Mouse (Mus musculus): ENCODE data around the gene Olfr585. TPM values are rescaled to one million over a fixed set of nuclear protein-coding genes. Genes with fewer than 3 reads are reported as not detected.

Olfr585 gene
- not detected for polyA plus RNA-seq (2014; fragmentation: Illumina TruSeq; extraction: RNeasy Lipid Tissue Mini Kit (QIAGEN cat#74804); ENCODE audit: low read depth, low replicate concordance)

GRCm38 (mm10) chr7:103097420-103097819 lies at the start of gene Olfr585:
Gene Olfr585 (plus strand): TSS chr7:103097720.

GRCm38 (mm10) chr7:103051000-103051399 lies 46.5 kb upstream of the Olfr585 start, which contains the start of gene Olfr583:
Gene Olfr583 (plus strand): TSS chr7:103051300.

GRCm38 (mm10) chr7:103081585-103081984 lies 15.9 kb upstream of the Olfr585 start, which contains the start of gene Olfr584:
Gene Olfr584 (plus strand): TSS chr7:103081885.

GRCm38 (mm10) chr7:103125538-103125937 lies 28.0 kb downstream of the Olfr585 start, which contains the start of gene Olfr586:
Gene Olfr586 (minus strand): TSS chr7:103125638.

GRCm38 (mm10) chr7:103140579-103140978 lies 43.1 kb downstream of the Olfr585 start, which contains the start of gene Olfr588-ps1:
Gene Olfr588-ps1 (plus strand): TSS chr7:103140879.

Other genes with a start within 250 kb of the Olfr585 start
- not detected for gene Olfr566, start 239.0 kb upstream of the Olfr585 start, polyA plus RNA-seq (2014; fragmentation: Illumina TruSeq; extraction: RNeasy Lipid Tissue Mini Kit (QIAGEN cat#74804); ENCODE audit: low read depth, low replicate concordance)
- gene Olfr568, start 220.6 kb upstream of the Olfr585 start, polyA plus RNA-seq (2014; fragmentation: Illumina TruSeq; extraction: RNeasy Lipid Tissue Mini Kit (QIAGEN cat#74804); ENCODE audit: low read depth, low replicate concordance), result not detected
- gene Olfr569, start 206.8 kb upstream of the Olfr585 start, polyA plus RNA-seq (2014; fragmentation: Illumina TruSeq; extraction: RNeasy Lipid Tissue Mini Kit (QIAGEN cat#74804); ENCODE audit: low read depth, low replicate concordance), result not detected
- not detected for gene Olfr570, start 203.1 kb upstream of the Olfr585 start, polyA plus RNA-seq (2014; fragmentation: Illumina TruSeq; extraction: RNeasy Lipid Tissue Mini Kit (QIAGEN cat#74804); ENCODE audit: low read depth, low replicate concordance)
- not detected for gene Olfr571, start 180.2 kb upstream of the Olfr585 start, polyA plus RNA-seq (2014; fragmentation: Illumina TruSeq; extraction: RNeasy Lipid Tissue Mini Kit (QIAGEN cat#74804); ENCODE audit: low read depth, low replicate concordance)
- gene Olfr572, start 173.3 kb upstream of the Olfr585 start, polyA plus RNA-seq (2014; fragmentation: Illumina TruSeq; extraction: RNeasy Lipid Tissue Mini Kit (QIAGEN cat#74804); ENCODE audit: low read depth, low replicate concordance), result not detected
- not detected for gene Olfr573-ps1, start 155.1 kb upstream of the Olfr585 start, polyA plus RNA-seq (2014; fragmentation: Illumina TruSeq; extraction: RNeasy Lipid Tissue Mini Kit (QIAGEN cat#74804); ENCODE audit: low read depth, low replicate concordance)
- gene Olfr574, start 149.3 kb upstream of the Olfr585 start, polyA plus RNA-seq (2014; fragmentation: Illumina TruSeq; extraction: RNeasy Lipid Tissue Mini Kit (QIAGEN cat#74804); ENCODE audit: low read depth, low replicate concordance), result not detected
- gene Olfr575, start 138.9 kb upstream of the Olfr585 start, polyA plus RNA-seq (2014; fragmentation: Illumina TruSeq; extraction: RNeasy Lipid Tissue Mini Kit (QIAGEN cat#74804); ENCODE audit: low read depth, low replicate concordance), result not detected
- gene Olfr576, start 135.1 kb upstream of the Olfr585 start, polyA plus RNA-seq (2014; fragmentation: Illumina TruSeq; extraction: RNeasy Lipid Tissue Mini Kit (QIAGEN cat#74804); ENCODE audit: low read depth, low replicate concordance), result not detected
- gene Olfr577, start 121.8 kb upstream of the Olfr585 start, polyA plus RNA-seq (2014; fragmentation: Illumina TruSeq; extraction: RNeasy Lipid Tissue Mini Kit (QIAGEN cat#74804); ENCODE audit: low read depth, low replicate concordance), result not detected
- gene Olfr578, start 108.4 kb upstream of the Olfr585 start, polyA plus RNA-seq (2014; fragmentation: Illumina TruSeq; extraction: RNeasy Lipid Tissue Mini Kit (QIAGEN cat#74804); ENCODE audit: low read depth, low replicate concordance), result not detected
- gene Olfr582, start 59.7 kb upstream of the Olfr585 start, polyA plus RNA-seq (2014; fragmentation: Illumina TruSeq; extraction: RNeasy Lipid Tissue Mini Kit (QIAGEN cat#74804); ENCODE audit: low read depth, low replicate concordance), result not detected
- gene Olfr583, start 46.4 kb upstream of the Olfr585 start, polyA plus RNA-seq (2014; fragmentation: Illumina TruSeq; extraction: RNeasy Lipid Tissue Mini Kit (QIAGEN cat#74804); ENCODE audit: low read depth, low replicate concordance), result not detected
- not detected for gene Olfr584, start 15.8 kb upstream of the Olfr585 start, polyA plus RNA-seq (2014; fragmentation: Illumina TruSeq; extraction: RNeasy Lipid Tissue Mini Kit (QIAGEN cat#74804); ENCODE audit: low read depth, low replicate concordance)
- gene Olfr586, start 27.9 kb downstream of the Olfr585 start, polyA plus RNA-seq (2014; fragmentation: Illumina TruSeq; extraction: RNeasy Lipid Tissue Mini Kit (QIAGEN cat#74804); ENCODE audit: low read depth, low replicate concordance), result not detected
- not detected for gene Olfr588-ps1, start 43.2 kb downstream of the Olfr585 start, polyA plus RNA-seq (2014; fragmentation: Illumina TruSeq; extraction: RNeasy Lipid Tissue Mini Kit (QIAGEN cat#74804); ENCODE audit: low read depth, low replicate concordance)
- gene Olfr589, start 58.6 kb downstream of the Olfr585 start, polyA plus RNA-seq (2014; fragmentation: Illumina TruSeq; extraction: RNeasy Lipid Tissue Mini Kit (QIAGEN cat#74804); ENCODE audit: low read depth, low replicate concordance), result not detected
- not detected for gene Olfr591, start 80.6 kb downstream of the Olfr585 start, polyA plus RNA-seq (2014; fragmentation: Illumina TruSeq; extraction: RNeasy Lipid Tissue Mini Kit (QIAGEN cat#74804); ENCODE audit: low read depth, low replicate concordance)
- not detected for gene Olfr592, start 87.1 kb downstream of the Olfr585 start, polyA plus RNA-seq (2014; fragmentation: Illumina TruSeq; extraction: RNeasy Lipid Tissue Mini Kit (QIAGEN cat#74804); ENCODE audit: low read depth, low replicate concordance)
- gene Olfr593, start 114.1 kb downstream of the Olfr585 start, polyA plus RNA-seq (2014; fragmentation: Illumina TruSeq; extraction: RNeasy Lipid Tissue Mini Kit (QIAGEN cat#74804); ENCODE audit: low read depth, low replicate concordance), result not detected
- not detected for gene Olfr594, start 119.3 kb downstream of the Olfr585 start, polyA plus RNA-seq (2014; fragmentation: Illumina TruSeq; extraction: RNeasy Lipid Tissue Mini Kit (QIAGEN cat#74804); ENCODE audit: low read depth, low replicate concordance)
- not detected for gene Usp17ld, start 154.8 kb downstream of the Olfr585 start, polyA plus RNA-seq (2014; fragmentation: Illumina TruSeq; extraction: RNeasy Lipid Tissue Mini Kit (QIAGEN cat#74804); ENCODE audit: low read depth, low replicate concordance)
- not detected for gene Olfr596, start 207.9 kb downstream of the Olfr585 start, polyA plus RNA-seq (2014; fragmentation: Illumina TruSeq; extraction: RNeasy Lipid Tissue Mini Kit (QIAGEN cat#74804); ENCODE audit: low read depth, low replicate concordance)
- gene Olfr597, start 218.6 kb downstream of the Olfr585 start, polyA plus RNA-seq (2014; fragmentation: Illumina TruSeq; extraction: RNeasy Lipid Tissue Mini Kit (QIAGEN cat#74804); ENCODE audit: low read depth, low replicate concordance), result not detected
- not detected for gene Olfr598, start 225.8 kb downstream of the Olfr585 start, polyA plus RNA-seq (2014; fragmentation: Illumina TruSeq; extraction: RNeasy Lipid Tissue Mini Kit (QIAGEN cat#74804); ENCODE audit: low read depth, low replicate concordance)
- gene Olfr599, start 238.2 kb downstream of the Olfr585 start, polyA plus RNA-seq (2014; fragmentation: Illumina TruSeq; extraction: RNeasy Lipid Tissue Mini Kit (QIAGEN cat#74804); ENCODE audit: low read depth, low replicate concordance), result not detected